Mouse (Mus musculus): ENCODE measurements around the gene Abhd6. TPM values are rescaled to one million over a fixed set of nuclear protein-coding genes. Genes with fewer than 3 reads are reported as not detected.

Abhd6 gene
- polyA plus RNA-seq, 1 experiment from 2014 or later = 91.7 TPM

- H3K4me3 ChIP-seq (ENCODE audit: low read depth, low read length) = no peak overlapping the region
- H3K9me3 ChIP-seq (ENCODE audit: control insufficient read depth, low read length) = no peaks in the 10 kb centered on the region
- TF ChIP-seq EP300 (optimal IDR thresholded peaks at IDR 0.05) (no peak), CTCF (IDR thresholded peaks at IDR 0.05; ENCODE audit: low read depth) (no peak)
- no peak overlapping the region for H3K4me2 ChIP-seq (replicated peaks; ENCODE audit: low read depth)
- H3K9ac ChIP-seq (ENCODE audit: low read length) = no peak overlapping the region
- no peak for ATAC-seq (ENCODE audit: low FRiP score, low TSS enrichment)
- peak; percentile 36 for DNase-seq (ENCODE audit: low spot score)
- H3K4me1 ChIP-seq (replicated peaks; ENCODE audit: control insufficient read depth, insufficient read depth) = no peaks in the 10 kb centered on the region
- no peaks in the 10 kb centered on the region for H3K36me3 ChIP-seq (ENCODE audit: control insufficient read depth, insufficient read depth, low read length)
- WGBS = 12% methylated on average over 3 of the region's 3 CpGs
- no peaks in the 10 kb centered on the region for H3K27me3 ChIP-seq (ENCODE audit: control insufficient read depth, insufficient read depth, low read length)
- H3K27ac ChIP-seq (replicated peaks) = no peak overlapping the region
Observed at GRCm38 (mm10) chr14:8062076-8062475, 59.4 kb downstream of the Abhd6 start.

- no peaks in the 10 kb centered on the region for H3K27me3 ChIP-seq (ENCODE audit: control insufficient read depth, insufficient read depth, low read length)
- TF ChIP-seq EP300 (optimal IDR thresholded peaks at IDR 0.05) (no peak), CTCF (IDR thresholded peaks at IDR 0.05; ENCODE audit: low read depth) (no peak)
- WGBS = 49% methylated on average over 3 of the region's 3 CpGs
- no peak overlapping the region for H3K4me3 ChIP-seq (ENCODE audit: low read depth, low read length)
- H3K9ac ChIP-seq (ENCODE audit: low read length) = no peak overlapping the region
- no peak for DNase-seq (ENCODE audit: low spot score)
- no peak overlapping the region for H3K4me2 ChIP-seq (replicated peaks; ENCODE audit: low read depth)
- H3K4me1 ChIP-seq (replicated peaks; ENCODE audit: control insufficient read depth, insufficient read depth) = no peaks in the 10 kb centered on the region
- H3K9me3 ChIP-seq (ENCODE audit: control insufficient read depth, low read length) = no peaks in the 10 kb centered on the region
- no peaks in the 10 kb centered on the region for H3K36me3 ChIP-seq (ENCODE audit: control insufficient read depth, insufficient read depth, low read length)
- ATAC-seq (ENCODE audit: low FRiP score, low TSS enrichment) = no peak
- no peak overlapping the region for H3K27ac ChIP-seq (replicated peaks)
Observed at GRCm38 (mm10) chr14:8062537-8063301, 60.0 kb downstream of the Abhd6 start.

GRCm38 (mm10) chr14:8063835-8064785 is 61.4 kb downstream of the Abhd6 start:
- DNase-seq (ENCODE audit: low spot score) (no peak), ATAC-seq (ENCODE audit: low FRiP score, low TSS enrichment) (no peak)
- Histone ChIP-seq H3K27ac (replicated peaks) (no peak overlapping the region), H3K4me1 (replicated peaks; ENCODE audit: control insufficient read depth, insufficient read depth) (no peaks in the 10 kb centered on the region), H3K4me3 (ENCODE audit: low read depth, low read length) (no peak overlapping the region), H3K9me3 (ENCODE audit: control insufficient read depth, low read length) (no peaks in the 10 kb centered on the region), H3K9ac (ENCODE audit: low read length) (no peak overlapping the region), H3K4me2 (replicated peaks; ENCODE audit: low read depth) (no peak overlapping the region), H3K36me3 (ENCODE audit: control insufficient read depth, insufficient read depth, low read length) (no peaks in the 10 kb centered on the region), H3K27me3 (ENCODE audit: control insufficient read depth, insufficient read depth, low read length) (no peaks in the 10 kb centered on the region)
- TF ChIP-seq EP300 (optimal IDR thresholded peaks at IDR 0.05) = no peak
- TF ChIP-seq CTCF (IDR thresholded peaks at IDR 0.05; ENCODE audit: low read depth) = no peak
- WGBS = 83% methylated on average over 8 of the region's 8 CpGs

- peak within 1 kb of the TSS; percentile 82 for H3K9ac ChIP-seq (ENCODE audit: low read length)
- H3K4me3 ChIP-seq (ENCODE audit: low read depth, low read length) = peak within 1 kb of the TSS; percentile 58
- H3K4me1 ChIP-seq (replicated peaks; ENCODE audit: control insufficient read depth, insufficient read depth) = 0 out of 2 replicates have a peak, but pooled peaks cover 4% of the 10 kb centered on the region
- 0 out of 2 replicates have a peak, but pooled peaks cover 4% of the 10 kb centered on the region for H3K36me3 ChIP-seq (ENCODE audit: control insufficient read depth, insufficient read depth, low read length)
- H3K27me3 ChIP-seq (ENCODE audit: control insufficient read depth, insufficient read depth, low read length) = no peaks in the 10 kb centered on the region
- H3K4me2 ChIP-seq (replicated peaks; ENCODE audit: low read depth) = peak within 1 kb of the TSS; percentile 67
- peak within 1 kb of the TSS; percentile 98 for H3K27ac ChIP-seq (replicated peaks)
- H3K9me3 ChIP-seq (ENCODE audit: control insufficient read depth, low read length) = no peaks in the 10 kb centered on the region
- under 1% methylated on average over 47 of the region's 47 CpGs for WGBS
- ATAC-seq (ENCODE audit: low FRiP score, low TSS enrichment) (peak; percentile 98), DNase-seq (ENCODE audit: low spot score) (peak; percentile 95)
- no peak for TF ChIP-seq EP300 (optimal IDR thresholded peaks at IDR 0.05)
- peak; percentile 99 for TF ChIP-seq CTCF (IDR thresholded peaks at IDR 0.05; ENCODE audit: low read depth)
Observed at GRCm38 (mm10) chr14:8080165-8080679, 77.5 kb downstream of the Abhd6 start, which contains the start of gene Rpp14. TSS of gene Rpp14 (plus strand) at chr14:8080367.

- Histone ChIP-seq H3K4me2 (replicated peaks; ENCODE audit: low read depth) (peak overlapping the region; percentile 67), H3K27ac (replicated peaks) (peak overlapping the region; percentile 98), H3K4me3 (ENCODE audit: low read depth, low read length) (peak overlapping the region; percentile 58), H3K36me3 (ENCODE audit: control insufficient read depth, insufficient read depth, low read length) (peaks cover 7% of the 10 kb centered on the region; the same call in 1 of the 2 replicates), H3K9ac (ENCODE audit: low read length) (peak overlapping the region; percentile 82), H3K27me3 (ENCODE audit: control insufficient read depth, insufficient read depth, low read length) (no peaks in the 10 kb centered on the region), H3K9me3 (ENCODE audit: control insufficient read depth, low read length) (no peaks in the 10 kb centered on the region), H3K4me1 (replicated peaks; ENCODE audit: control insufficient read depth, insufficient read depth) (0 out of 2 replicates have a peak, but pooled peaks cover 4% of the 10 kb centered on the region)
- 2% methylated on average over 11 of the region's 11 CpGs for WGBS
- TF ChIP-seq CTCF (IDR thresholded peaks at IDR 0.05; ENCODE audit: low read depth) = no peak
- TF ChIP-seq EP300 (optimal IDR thresholded peaks at IDR 0.05) = no peak
- ATAC-seq (ENCODE audit: low FRiP score, low TSS enrichment) (peak; percentile 30; the same call in 1 of the 2 replicates), DNase-seq (ENCODE audit: low spot score) (peak; percentile 34)
Observed at GRCm38 (mm10) chr14:8080718-8081117, 78.0 kb downstream of the Abhd6 start.
